Mouse (Mus musculus): ENCODE data around the gene Adcy9. TPM values are rescaled to one million over a fixed set of nuclear protein-coding genes. Genes with fewer than 3 reads are reported as not detected.
"Not testable (repeated sequence)": the region's sequence is repeated elsewhere in the genome, so short reads cannot be mapped to it uniquely, and the experiment has no call there.

Gene Adcy9
- polyA plus RNA-seq, 1 experiment from 2014 or later = 1.4 TPM

DNA sequence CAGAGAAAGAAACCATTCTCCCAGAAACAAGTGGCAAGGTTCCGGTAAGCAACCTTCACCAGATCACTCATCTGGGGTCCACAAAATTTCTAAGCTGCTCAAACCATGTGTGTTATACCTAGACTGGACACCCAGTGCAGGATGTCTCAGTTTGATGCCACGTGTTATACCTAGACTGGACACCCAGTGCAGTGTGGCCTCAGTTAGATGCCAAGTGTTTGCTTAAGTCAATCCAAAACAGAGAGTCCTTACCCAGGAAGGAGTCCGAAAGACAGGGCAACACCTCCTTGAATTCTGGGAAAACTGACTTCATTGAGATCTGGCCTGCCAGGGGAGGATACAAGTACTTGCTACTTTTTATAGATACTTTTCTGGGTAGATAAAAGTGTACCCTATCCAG, 53.6 kb downstream of the Adcy9 start:
- ATAC-seq (ENCODE audit: insufficient number of reproducible peaks, insufficient read depth, low FRiP score, low read depth) = no peak
- 92% methylated on average over 3 of the region's 3 CpGs for WGBS

GRCm38 (mm10) chr16:4363341-4364116, 56.8 kb downstream of the Adcy9 start:
- ATAC-seq (ENCODE audit: insufficient number of reproducible peaks, insufficient read depth, low FRiP score, low read depth) = no peak
- Histone ChIP-seq H3K4me3 (ENCODE audit: low read depth, low read length) (no peak overlapping the region), H3K27ac (ENCODE audit: low read length) (no peak overlapping the region), H3K36me3 (ENCODE audit: control insufficient read depth, insufficient read depth, low read length) (no peaks in the 10 kb centered on the region), H3K9me3 (ENCODE audit: control insufficient read depth, low read depth, low read length) (no peaks in the 10 kb centered on the region), H3K4me2 (replicated peaks; ENCODE audit: low read depth, low read length) (no peak overlapping the region), H3K9ac (replicated peaks; ENCODE audit: low read depth, low read length) (no peak overlapping the region), H3K4me1 (ENCODE audit: control insufficient read depth, insufficient read depth, low read length) (no peaks in the 10 kb centered on the region), H3K27me3 (ENCODE audit: control insufficient read depth, insufficient read depth, low read length) (no peaks in the 10 kb centered on the region)
- 70% methylated on average over 4 of the region's 4 CpGs for WGBS

More for the DNA sequence above, 53.6 kb downstream of the Adcy9 start:
- Histone ChIP-seq H3K4me2 (replicated peaks; ENCODE audit: low read depth, low read length) (no peak overlapping the region), H3K4me1 (ENCODE audit: control insufficient read depth, insufficient read depth, low read length) (no peaks in the 10 kb centered on the region), H3K27ac (ENCODE audit: low read length) (no peak overlapping the region), H3K9me3 (ENCODE audit: control insufficient read depth, low read depth, low read length) (no peaks in the 10 kb centered on the region), H3K4me3 (ENCODE audit: low read depth, low read length) (no peak overlapping the region), H3K9ac (replicated peaks; ENCODE audit: low read depth, low read length) (no peak overlapping the region), H3K27me3 (ENCODE audit: control insufficient read depth, insufficient read depth, low read length) (no peaks in the 10 kb centered on the region), H3K36me3 (ENCODE audit: control insufficient read depth, insufficient read depth, low read length) (no peaks in the 10 kb centered on the region)

DNA sequence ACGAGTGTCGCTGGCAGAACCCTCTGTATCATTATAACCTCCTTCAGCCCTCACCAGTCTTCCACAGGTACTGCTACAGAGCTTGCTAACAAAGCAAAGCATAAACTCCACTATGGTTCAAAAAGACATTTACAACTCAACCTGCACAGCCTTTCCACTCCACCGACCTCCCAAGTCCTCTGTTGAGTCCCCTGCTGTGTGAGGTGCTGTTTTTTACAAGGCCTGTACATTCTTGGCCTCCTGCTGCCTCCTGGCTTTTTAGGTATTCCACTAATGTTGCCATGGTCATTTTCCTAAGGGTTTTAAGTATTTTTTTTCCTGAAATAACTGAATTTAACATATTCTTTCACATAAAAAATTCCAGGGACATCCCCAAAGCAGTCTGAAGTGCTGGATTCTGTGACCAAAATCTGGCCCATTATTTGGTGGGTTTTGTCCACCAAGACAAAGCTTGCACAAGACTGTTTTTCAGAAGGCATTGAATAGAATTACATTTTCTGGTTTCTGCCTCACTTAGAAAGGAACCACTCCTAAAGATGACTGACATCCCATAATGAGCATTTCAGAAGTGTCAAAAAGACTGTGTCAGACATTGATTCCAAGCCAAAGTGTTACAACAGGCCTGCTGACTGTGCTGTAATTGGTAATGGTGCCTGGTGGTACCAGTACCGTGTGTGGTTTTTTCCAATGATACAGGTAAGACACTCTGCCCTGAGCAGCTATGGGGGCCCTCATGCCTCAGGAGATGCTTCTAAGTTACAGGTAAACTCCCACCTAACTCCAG, 64.8 kb downstream of the Adcy9 start:
- no peak overlapping the region for H3K4me3 ChIP-seq (ENCODE audit: low read depth, low read length)
- no peaks in the 10 kb centered on the region for H3K9me3 ChIP-seq (ENCODE audit: control insufficient read depth, low read depth, low read length)
- no peak overlapping the region for H3K27ac ChIP-seq (ENCODE audit: low read length)
- ATAC-seq (ENCODE audit: insufficient number of reproducible peaks, insufficient read depth, low FRiP score, low read depth) = no peak
- no peaks in the 10 kb centered on the region for H3K4me1 ChIP-seq (ENCODE audit: control insufficient read depth, insufficient read depth, low read length)
- no peak overlapping the region for H3K4me2 ChIP-seq (replicated peaks; ENCODE audit: low read depth, low read length)
- 75% methylated on average over 4 of the region's 4 CpGs for WGBS
- no peaks in the 10 kb centered on the region for H3K27me3 ChIP-seq (ENCODE audit: control insufficient read depth, insufficient read depth, low read length)
- no peak overlapping the region for H3K9ac ChIP-seq (replicated peaks; ENCODE audit: low read depth, low read length)
- H3K36me3 ChIP-seq (ENCODE audit: control insufficient read depth, insufficient read depth, low read length) = no peaks in the 10 kb centered on the region

GRCm38 (mm10) chr16:4342579-4342978, 77.7 kb downstream of the Adcy9 start:
- no peak overlapping the region for H3K4me3 ChIP-seq (ENCODE audit: low read depth, low read length)
- H3K9ac ChIP-seq (replicated peaks; ENCODE audit: low read depth, low read length) = no peak overlapping the region
- no peaks in the 10 kb centered on the region for H3K27me3 ChIP-seq (ENCODE audit: control insufficient read depth, insufficient read depth, low read length)
- 88% methylated on average over 7 of the region's 7 CpGs for WGBS
- no peaks in the 10 kb centered on the region for H3K9me3 ChIP-seq (ENCODE audit: control insufficient read depth, low read depth, low read length)
- no peaks in the 10 kb centered on the region for H3K36me3 ChIP-seq (ENCODE audit: control insufficient read depth, insufficient read depth, low read length)
- ATAC-seq (ENCODE audit: insufficient number of reproducible peaks, insufficient read depth, low FRiP score, low read depth) = no peak
- H3K4me1 ChIP-seq (ENCODE audit: control insufficient read depth, insufficient read depth, low read length) = no peaks in the 10 kb centered on the region
- no peak overlapping the region for H3K4me2 ChIP-seq (replicated peaks; ENCODE audit: low read depth, low read length)
- H3K27ac ChIP-seq (ENCODE audit: low read length) = no peak overlapping the region

- no peaks in the 10 kb centered on the region for H3K36me3 ChIP-seq (ENCODE audit: control insufficient read depth, insufficient read depth, low read length)
- no peaks in the 10 kb centered on the region for H3K4me1 ChIP-seq (ENCODE audit: control insufficient read depth, insufficient read depth, low read length)
- ATAC-seq (ENCODE audit: insufficient number of reproducible peaks, insufficient read depth, low FRiP score, low read depth) = no peak
- no peak overlapping the region for H3K4me2 ChIP-seq (replicated peaks; ENCODE audit: low read depth, low read length)
- H3K9ac ChIP-seq (replicated peaks; ENCODE audit: low read depth, low read length) = no peak overlapping the region
- H3K27ac ChIP-seq (ENCODE audit: low read length) = no peak overlapping the region
- 78% methylated on average over 14 of the region's 14 CpGs for WGBS
- H3K27me3 ChIP-seq (ENCODE audit: control insufficient read depth, insufficient read depth, low read length) = no peaks in the 10 kb centered on the region
- no peaks in the 10 kb centered on the region for H3K9me3 ChIP-seq (ENCODE audit: control insufficient read depth, low read depth, low read length)
- no peak overlapping the region for H3K4me3 ChIP-seq (ENCODE audit: low read depth, low read length)
These were observed 78.8 kb downstream of the Adcy9 start for GRCm38 (mm10) chr16:4341316-4342062.

- H3K27me3 ChIP-seq (ENCODE audit: control insufficient read depth, insufficient read depth, low read length); H3K4me2 ChIP-seq (replicated peaks; ENCODE audit: low read depth, low read length); H3K36me3 ChIP-seq (ENCODE audit: control insufficient read depth, insufficient read depth, low read length); H3K27ac ChIP-seq (ENCODE audit: low read length); H3K4me3 ChIP-seq (ENCODE audit: low read depth, low read length); H3K4me1 ChIP-seq (ENCODE audit: control insufficient read depth, insufficient read depth, low read length); H3K9me3 ChIP-seq (ENCODE audit: control insufficient read depth, low read depth, low read length); H3K9ac ChIP-seq (replicated peaks; ENCODE audit: low read depth, low read length); ATAC-seq (ENCODE audit: insufficient number of reproducible peaks, insufficient read depth, low FRiP score, low read depth): not testable (repeated sequence)
- 94% methylated on average over 6 of the region's 7 CpGs for WGBS
These were observed 81.1 kb downstream of the Adcy9 start for GRCm38 (mm10) chr16:4339216-4339615.

- Histone ChIP-seq H3K27ac (ENCODE audit: low read length) (no peak overlapping the region), H3K36me3 (ENCODE audit: control insufficient read depth, insufficient read depth, low read length) (no peaks in the 10 kb centered on the region), H3K4me2 (replicated peaks; ENCODE audit: low read depth, low read length) (no peak overlapping the region), H3K27me3 (ENCODE audit: control insufficient read depth, insufficient read depth, low read length) (no peaks in the 10 kb centered on the region), H3K9me3 (ENCODE audit: control insufficient read depth, low read depth, low read length) (no peaks in the 10 kb centered on the region), H3K9ac (replicated peaks; ENCODE audit: low read depth, low read length) (no peak overlapping the region), H3K4me3 (ENCODE audit: low read depth, low read length) (no peak overlapping the region), H3K4me1 (ENCODE audit: control insufficient read depth, insufficient read depth, low read length) (no peaks in the 10 kb centered on the region)
- ATAC-seq (ENCODE audit: insufficient number of reproducible peaks, insufficient read depth, low FRiP score, low read depth) = no peak
- 58% methylated on average over 4 of the region's 4 CpGs for WGBS
These were observed 83.0 kb downstream of the Adcy9 start for GRCm38 (mm10) chr16:4337269-4337668.

GRCm38 (mm10) chr16:4333788-4334187, 86.5 kb downstream of the Adcy9 start:
- H3K4me1 ChIP-seq (ENCODE audit: control insufficient read depth, insufficient read depth, low read length) = no peaks in the 10 kb centered on the region
- H3K4me3 ChIP-seq (ENCODE audit: low read depth, low read length) = no peak overlapping the region
- WGBS = 91% methylated on average over 5 of the region's 5 CpGs
- H3K9me3 ChIP-seq (ENCODE audit: control insufficient read depth, low read depth, low read length) = no peaks in the 10 kb centered on the region
- no peak for ATAC-seq (ENCODE audit: insufficient number of reproducible peaks, insufficient read depth, low FRiP score, low read depth)
- H3K27ac ChIP-seq (ENCODE audit: low read length) = no peak overlapping the region
- H3K9ac ChIP-seq (replicated peaks; ENCODE audit: low read depth, low read length) = no peak overlapping the region
- H3K27me3 ChIP-seq (ENCODE audit: control insufficient read depth, insufficient read depth, low read length) = no peaks in the 10 kb centered on the region
- no peak overlapping the region for H3K4me2 ChIP-seq (replicated peaks; ENCODE audit: low read depth, low read length)
- no peaks in the 10 kb centered on the region for H3K36me3 ChIP-seq (ENCODE audit: control insufficient read depth, insufficient read depth, low read length)

All from stomach, embryonic 14.5 days (tissue).